Mouse (Mus musculus) adrenal gland, adult 18-20 months (tissue): ENCODE results near the gene Gtf3a. TPM values are rescaled to one million over a fixed set of nuclear protein-coding genes. Genes with fewer than 3 reads are reported as not detected.

Experiments
- DNase-seq, 2 experiments: peaks; one replicate each; pipeline ENCODE4 v3.0.0; 2021 to 2022; ENCODE audit warnings: low spot score in 2 of 2
- total RNA-seq, 2 experiments: library from RNA; stranded (reverse); gene quantifications; 1 replicate in 1 of 2; 2 replicates in 1 of 2; pipeline ENCODE4 v1.2.3; 2021

Gtf3a gene
- total RNA-seq, 2 experiments from 2014 or later = 21.6 to 30.5 TPM

GRCm38 (mm10) chr5:146981376-146981775, 32.9 kb downstream of the Gtf3a start:
- no peak for DNase-seq

GRCm38 (mm10) chr5:146983216-146983615, 34.8 kb downstream of the Gtf3a start:
- DNase-seq = peak; percentile 55 to 72

- DNase-seq = no peak
Observed at GRCm38 (mm10) chr5:146985725-146986433, 37.4 kb downstream of the Gtf3a start.

GRCm38 (mm10) chr5:146987588-146987987, 39.1 kb downstream of the Gtf3a start:
- no peak for DNase-seq

- DNase-seq = peak; percentile 30 to 37
Observed at GRCm38 (mm10) chr5:146989051-146989450, 40.6 kb downstream of the Gtf3a start.

GRCm38 (mm10) chr5:146993509-146993908, 45.1 kb downstream of the Gtf3a start:
- peak; percentile 39 to 50 for DNase-seq

GRCm38 (mm10) chr5:146994973-146995372, 46.5 kb downstream of the Gtf3a start:
- DNase-seq = no peak

GRCm38 (mm10) chr5:146996812-146997211, 48.4 kb downstream of the Gtf3a start:
- DNase-seq = no peak

GRCm38 (mm10) chr5:146998802-146999201, 50.3 kb downstream of the Gtf3a start:
- no peak for DNase-seq

- DNase-seq = no peak
Observed at GRCm38 (mm10) chr5:147001312-147001711, 52.9 kb downstream of the Gtf3a start.

GRCm38 (mm10) chr5:147003303-147003702, 54.8 kb downstream of the Gtf3a start:
- no peak for DNase-seq

Other genes starting within 250 kb of the Gtf3a start
- gene Usp12, start 153.7 kb upstream of the Gtf3a start, total RNA-seq = 10 to 100 TPM; 28.5 to 30.9 TPM
- gene Rpl21, start 115.8 kb upstream of the Gtf3a start, total RNA-seq = 100 to 1,000 TPM; 289 to 315 TPM
- 10 to 100 TPM in 1 of 2 experiments, 1 to 10 TPM in 1; 7.0 to 11.1 TPM for gene Rasl11a, start 103.6 kb upstream of the Gtf3a start, total RNA-seq
- gene Mtif3, start 15.1 kb downstream of the Gtf3a start, total RNA-seq = 10 to 100 TPM; 23.5 to 31.9 TPM
- gene Lnx2, start 127.9 kb downstream of the Gtf3a start, total RNA-seq = 10 to 100 TPM; 10.2 to 11.5 TPM
- 100 to 1,000 TPM; 128 to 132 TPM for gene Polr1d, start 128.4 kb downstream of the Gtf3a start, total RNA-seq
- gene Gsx1, start 240.0 kb downstream of the Gtf3a start, total RNA-seq = not detected